Mouse (Mus musculus) ES-Bruce4 (cell line): ENCODE measurements at regions not wholly inside any gene's neighbourhood (a gene's known extent, or its start where the extent isn't known, plus 50 kb on each side); places are given as distances from the start of the nearest gene placed in this dataset.

Source experiments
- H3K27ac ChIP-seq: 2 replicates; pipeline ENCODE4 v1.5.1; 2012; ENCODE audit warnings: low read length, inconsistent platforms; ENCODE audit not compliant: insufficient read depth
- H3K27me3 ChIP-seq: 2 replicates; pipeline ENCODE4 v1.6.1; 2012; ENCODE audit warnings: mild to moderate bottlenecking, low read length, inconsistent platforms; ENCODE audit not compliant: control insufficient read depth, poor library complexity, insufficient read depth, severe bottlenecking
- H3K36me3 ChIP-seq: 2 replicates; pipeline ENCODE4 v1.6.1; 2012; ENCODE audit warnings: inconsistent platforms, mild to moderate bottlenecking, low read length, moderate library complexity; ENCODE audit not compliant: control insufficient read depth, poor library complexity, insufficient read depth, severe bottlenecking
- H3K4me1 ChIP-seq: one replicate; pipeline ENCODE4 v1.8.1; 2011; ENCODE audit warnings: low read length; ENCODE audit not compliant: control insufficient read depth, insufficient read depth
- H3K4me3 ChIP-seq: 2 replicates; pipeline ENCODE4 v1.5.1; 2011; ENCODE audit warnings: low read depth, mild to moderate bottlenecking, low read length
- H3K9ac ChIP-seq: 2 replicates; pipeline ENCODE4 v1.6.1; 2012; ENCODE audit warnings: low read depth, mild to moderate bottlenecking, inconsistent platforms; ENCODE audit not compliant: poor library complexity, severe bottlenecking
- H3K9me3 ChIP-seq: replicated peaks from 2 replicates; pipeline ENCODE4 v1.6.1; 2012; ENCODE audit warnings: mild to moderate bottlenecking, low read length, inconsistent platforms; ENCODE audit not compliant: control insufficient read depth, poor library complexity, insufficient read depth, severe bottlenecking
- CTCF ChIP-seq: IDR thresholded peaks from one replicate; pipeline ENCODE4 v1.8.1; 2011; ENCODE audit warnings: low read depth, low read length
- EP300 ChIP-seq: IDR thresholded peaks from 2 replicates; pipeline ENCODE4 v1.6.1; 2011; ENCODE audit warnings: low read depth, low read length; ENCODE audit not compliant: insufficient read depth
- POLR2A ChIP-seq: IDR thresholded peaks from one replicate; pipeline ENCODE4 v1.8.1; 2011; ENCODE audit warnings: low read length; ENCODE audit not compliant: insufficient read depth

- Histone ChIP-seq H3K4me1 (peaks cover 3% of the 10 kb centered on the region), H3K27me3 (no peaks in the 10 kb centered on the region), H3K4me3 (no peak overlapping the region), H3K36me3 (no peaks in the 10 kb centered on the region), H3K27ac (no peak overlapping the region), H3K9me3 (no peaks in the 10 kb centered on the region), H3K9ac (no peak overlapping the region)
- no peak for TF ChIP-seq EP300
- TF ChIP-seq POLR2A: no peak
- no peak for TF ChIP-seq CTCF
Measured at GRCm38 (mm10) chr12:77140141-77140540, 97.8 kb upstream of the Fut8 start.

- TF ChIP-seq CTCF: no peak
- TF ChIP-seq EP300: no peak
- TF ChIP-seq POLR2A: no peak
- H3K27ac ChIP-seq: no peak overlapping the region
Measured at GRCm38 (mm10) chr12:77139718-77140117, 98.2 kb upstream of the Fut8 start.

GRCm38 (mm10) chr12:77138506-77139201 lies 99.3 kb upstream of the Fut8 start:
- Histone ChIP-seq H3K4me1 (peaks cover 3% of the 10 kb centered on the region), H3K9ac (no peak overlapping the region), H3K27ac (no peak overlapping the region), H3K27me3 (no peaks in the 10 kb centered on the region), H3K4me3 (no peak overlapping the region), H3K36me3 (no peaks in the 10 kb centered on the region), H3K9me3 (no peaks in the 10 kb centered on the region)
- TF ChIP-seq POLR2A (no peak), EP300 (no peak), CTCF (no peak)

More at GRCm38 (mm10) chr12:77139718-77140117, 98.2 kb upstream of the Fut8 start:
- peaks cover 3% of the 10 kb centered on the region for H3K4me1 ChIP-seq
- no peaks in the 10 kb centered on the region for H3K27me3 ChIP-seq
- H3K9ac ChIP-seq: no peak overlapping the region
- no peaks in the 10 kb centered on the region for H3K9me3 ChIP-seq
- H3K36me3 ChIP-seq: no peaks in the 10 kb centered on the region
- no peak overlapping the region for H3K4me3 ChIP-seq

GRCm38 (mm10) chr12:77137291-77137830 lies 100.6 kb upstream of the Fut8 start:
- no peak overlapping the region for H3K9ac ChIP-seq
- H3K36me3 ChIP-seq: no peaks in the 10 kb centered on the region
- H3K27ac ChIP-seq: no peak overlapping the region
- no peak for TF ChIP-seq POLR2A
- TF ChIP-seq EP300: no peak
- no peak for TF ChIP-seq CTCF
- H3K4me3 ChIP-seq: no peak overlapping the region
- H3K9me3 ChIP-seq: no peaks in the 10 kb centered on the region
- H3K27me3 ChIP-seq: no peaks in the 10 kb centered on the region
- H3K4me1 ChIP-seq: peaks cover 2% of the 10 kb centered on the region

GRCm38 (mm10) chr12:77135661-77136060 lies 102.3 kb upstream of the Fut8 start:
- Histone ChIP-seq H3K4me1 (no peaks in the 10 kb centered on the region), H3K27ac (no peak overlapping the region), H3K27me3 (no peaks in the 10 kb centered on the region), H3K9me3 (no peaks in the 10 kb centered on the region), H3K36me3 (no peaks in the 10 kb centered on the region), H3K4me3 (no peak overlapping the region), H3K9ac (no peak overlapping the region)
- no peak for TF ChIP-seq POLR2A
- no peak for TF ChIP-seq EP300
- no peak for TF ChIP-seq CTCF

GRCm38 (mm10) chr12:77135067-77135466 lies 102.9 kb upstream of the Fut8 start:
- no peaks in the 10 kb centered on the region for H3K36me3 ChIP-seq
- no peaks in the 10 kb centered on the region for H3K9me3 ChIP-seq
- no peak overlapping the region for H3K27ac ChIP-seq
- no peak overlapping the region for H3K9ac ChIP-seq
- H3K27me3 ChIP-seq: no peaks in the 10 kb centered on the region
- no peak for TF ChIP-seq POLR2A
- no peak for TF ChIP-seq CTCF
- TF ChIP-seq EP300: no peak
- H3K4me1 ChIP-seq: no peaks in the 10 kb centered on the region
- no peak overlapping the region for H3K4me3 ChIP-seq
